Mouse (Mus musculus) megakaryocyte-erythroid progenitor cell, adult 5 weeks (primary cell): ENCODE data around the gene Gm8212. TPM values are rescaled to one million over a fixed set of nuclear protein-coding genes. Genes with fewer than 3 reads are reported as not detected.

Experiments
- polyA plus RNA-seq: library from polyadenylated mRNA; stranded (reverse); fragments of >175 nt; gene quantifications from 2 replicates; pipeline ENCODE4 v1.2.3, GENCODE M21; 2012

The Gm8212 gene
- not detected in 2 replicates for polyA plus RNA-seq

GRCm38 (mm10) chr14:44197361-44197760 lies at the start of gene Gm8212:
Gene Gm8212, plus strand, starts transcription at chr14:44197661.

GRCm38 (mm10) chr14:44213154-44213553 lies 15.7 kb downstream of the Gm8212 start, which contains the start of gene 4930503E14Rik:
Gene 4930503E14Rik, minus strand, starts transcription at chr14:44213254.

Other genes with a start within 250 kb of the Gm8212 start
- gene Ang5, start 240.6 kb upstream of the Gm8212 start, polyA plus RNA-seq: not detected in 2 replicates
- gene Ang6, start 195.4 kb upstream of the Gm8212 start, polyA plus RNA-seq: not detected in 2 replicates
- gene Ear2, start 95.0 kb upstream of the Gm8212 start, polyA plus RNA-seq: 0.19 and 1.2 TPM in 2 replicates
- gene Gm3327, start 73.8 kb upstream of the Gm8212 start, polyA plus RNA-seq: not detected in 2 replicates
- gene 4930503E14Rik, start 15.6 kb downstream of the Gm8212 start, polyA plus RNA-seq: not detected in 2 replicates
- gene Gm8220, start 87.9 kb downstream of the Gm8212 start, polyA plus RNA-seq: not detected in 2 replicates
- gene Gm5930, start 140.9 kb downstream of the Gm8212 start, polyA plus RNA-seq: not detected in 2 replicates
- not detected in 2 replicates for gene Gm8229, start 167.7 kb downstream of the Gm8212 start, polyA plus RNA-seq
- not detected in 2 replicates for gene Gm3371, start 213.0 kb downstream of the Gm8212 start, polyA plus RNA-seq
- not detected in 2 replicates for gene Gm8232, start 236.0 kb downstream of the Gm8212 start, polyA plus RNA-seq